ENCODE assay signal across 26 mouse cellular contexts in the genomic region with DNA sequence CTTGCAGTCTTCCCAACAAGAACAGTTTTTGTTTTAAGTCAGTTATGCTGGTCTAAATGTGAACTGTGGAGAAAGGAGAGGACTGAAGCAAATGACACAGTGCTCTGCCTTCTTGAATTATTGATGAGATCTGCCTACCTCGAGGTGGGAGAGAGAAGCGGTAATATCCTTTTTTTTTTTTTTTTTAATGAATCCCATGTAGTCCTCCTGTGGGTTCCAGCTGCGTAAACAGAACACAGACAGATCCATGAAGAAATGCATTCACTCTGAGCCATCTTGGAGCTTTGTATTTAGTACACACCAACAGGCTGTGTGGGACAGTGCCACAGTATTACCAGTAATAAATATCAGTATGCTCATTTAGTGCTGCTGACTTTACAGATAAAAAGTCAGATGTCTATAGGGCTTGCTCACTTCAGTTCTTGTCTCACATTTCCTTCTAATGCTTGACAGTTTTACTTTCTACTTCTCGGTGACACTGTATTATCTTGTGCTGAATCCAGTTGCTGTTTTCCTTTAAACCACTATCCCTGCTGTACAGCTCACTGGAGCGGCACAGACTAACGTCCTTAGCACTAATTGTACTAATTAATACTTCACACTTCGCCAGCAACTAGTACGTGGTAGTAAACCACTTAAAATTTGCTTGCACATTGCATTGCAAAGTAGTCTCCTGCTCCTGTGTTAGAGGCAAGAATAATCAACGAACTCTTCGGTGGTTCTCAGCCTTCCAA. TPM values are rescaled to one million over a fixed set of nuclear protein-coding genes. Genes with fewer than 3 reads are reported as not detected.
A peak's percentile ranks its signal among the peaks of the same experiment; 100 is the strongest.
DNase-seq lines count a peak whose midpoint lies in the region; ATAC-seq lines count a peak whose summit lies in the region.
"Had no signal": no experiment of that assay in that cellular context is flagged by ENCODE, and none has a peak within 500 bp of the region (broad histone marks: within the 10 kb centered on the region; RNA-seq: fewer than 3 reads in every experiment).

No protein-coding gene starts in this region.

- peak; percentile 60 for ATAC-seq in hindbrain, embryonic 13.5 days (ENCODE audit: low FRiP score)
- no peak for ATAC-seq in hindbrain, embryonic 11.5 days (ENCODE audit: low FRiP score)
- ATAC-seq in forebrain, embryonic 16.5 days: peak; percentile 71
- ATAC-seq in midbrain, embryonic 14.5 days (ENCODE audit: low FRiP score, low TSS enrichment): peak; percentile 72
- ATAC-seq: intestine, embryonic 15.5 days; liver, postnatal 0 days had no signal

- no peak overlapping the region for H3K9ac ChIP-seq in hindbrain, embryonic 13.5 days
- H3K9ac ChIP-seq in hindbrain, embryonic 11.5 days (ENCODE audit: low read depth, low read length): no peak overlapping the region
- H3K9ac ChIP-seq in forebrain, embryonic 16.5 days (replicated peaks; ENCODE audit: low read depth, low read length): no peak overlapping the region
- no peak overlapping the region; the same call in 1 of the 2 replicates for H3K9ac ChIP-seq in midbrain, embryonic 14.5 days (replicated peaks; ENCODE audit: low read length)
- H3K9ac ChIP-seq: intestine, embryonic 15.5 days; liver, postnatal 0 days had no signal

- DNase-seq in hindbrain, embryonic 11.5 days (ENCODE audit: low spot score): no peak
- DNase-seq in midbrain, embryonic 14.5 days: peak; percentile 66
- DNase-seq in cerebellum, adult 11-12 months: no peak
- no peak for DNase-seq in T-cell, adult 2 months (ENCODE audit: low spot score)
- no peak for DNase-seq in adrenal gland, adult 18-20 months (ENCODE audit: low spot score in 2 of 2)
- DNase-seq: B cell, adult 2 months; cerebellum, adult 9-11 months; gastrocnemius, postnatal 25 days; heart, adult 2 months; heart, postnatal 36 days; kidney, adult 9 months; kidney, postnatal 25 days; liver, postnatal 0 days; lung, postnatal 14 days; thymus, postnatal 4 days had no signal

- no peaks in the 10 kb centered on the region for H3K27me3 ChIP-seq in hindbrain, embryonic 13.5 days
- H3K27me3 ChIP-seq in hindbrain, embryonic 11.5 days (ENCODE audit: control insufficient read depth, insufficient read depth, low read length): no peaks in the 10 kb centered on the region
- no peaks in the 10 kb centered on the region for H3K27me3 ChIP-seq in forebrain, embryonic 16.5 days (replicated peaks; ENCODE audit: control insufficient read depth, insufficient read depth, low read length)
- H3K27me3 ChIP-seq in midbrain, embryonic 14.5 days (ENCODE audit: control insufficient read depth, insufficient read depth, low read length): no peaks in the 10 kb centered on the region
- H3K27me3 ChIP-seq: intestine, embryonic 15.5 days; megakaryocyte, embryonic 14.5 days had no signal

- H3K4me1 ChIP-seq in hindbrain, embryonic 13.5 days (replicated peaks): peaks cover 26% of the 10 kb centered on the region
- H3K4me1 ChIP-seq in hindbrain, embryonic 11.5 days (replicated peaks; ENCODE audit: control insufficient read depth, insufficient read depth, low read length): no peaks in the 10 kb centered on the region
- H3K4me1 ChIP-seq in forebrain, embryonic 16.5 days (replicated peaks; ENCODE audit: control insufficient read depth, insufficient read depth, low read length): 0 out of 2 replicates have a peak, but pooled peaks cover 5% of the 10 kb centered on the region
- H3K4me1 ChIP-seq in midbrain, embryonic 14.5 days (ENCODE audit: control insufficient read depth, insufficient read depth, low read length): peaks cover 24% of the 10 kb centered on the region
- H3K4me1 ChIP-seq: intestine, embryonic 15.5 days; megakaryocyte, embryonic 14.5 days had no signal

- H3K4me3 ChIP-seq in hindbrain, embryonic 13.5 days: no peak overlapping the region
- no peak overlapping the region for H3K4me3 ChIP-seq in hindbrain, embryonic 11.5 days (ENCODE audit: low read depth, low read length)
- no peak overlapping the region for H3K4me3 ChIP-seq in forebrain, embryonic 16.5 days (replicated peaks; ENCODE audit: low read length)
- no peak overlapping the region for H3K4me3 ChIP-seq in midbrain, embryonic 14.5 days (replicated peaks; ENCODE audit: low read depth, low read length)
- H3K4me3 ChIP-seq: heart, adult 2 months; intestine, embryonic 15.5 days; limb, embryonic 10.5 days; megakaryocyte, embryonic 14.5 days; myocyte had no signal

- H3K9me3 ChIP-seq in hindbrain, embryonic 13.5 days: no peaks in the 10 kb centered on the region
- H3K9me3 ChIP-seq in hindbrain, embryonic 11.5 days (ENCODE audit: control insufficient read depth, low read length): no peaks in the 10 kb centered on the region
- no peaks in the 10 kb centered on the region for H3K9me3 ChIP-seq in forebrain, embryonic 16.5 days (ENCODE audit: control insufficient read depth, low read length)
- H3K9me3 ChIP-seq in midbrain, embryonic 14.5 days (ENCODE audit: control insufficient read depth, low read length): no peaks in the 10 kb centered on the region
- H3K9me3 ChIP-seq: intestine, embryonic 15.5 days; limb, embryonic 10.5 days; megakaryocyte, embryonic 14.5 days had no signal

- WGBS in hindbrain, embryonic 13.5 days: 52% methylated on average over 10 of the region's 10 CpGs
- 69% methylated on average over 10 of the region's 10 CpGs for WGBS in hindbrain, embryonic 11.5 days
- WGBS in forebrain, embryonic 16.5 days: 31% methylated on average over 10 of the region's 10 CpGs
- 37% methylated on average over 10 of the region's 10 CpGs for WGBS in midbrain, embryonic 14.5 days

- H3K36me3 ChIP-seq in hindbrain, embryonic 13.5 days: 0 out of 2 replicates have a peak, but pooled peaks cover 3% of the 10 kb centered on the region
- H3K36me3 ChIP-seq in hindbrain, embryonic 11.5 days (ENCODE audit: control insufficient read depth, insufficient read depth, low read length): no peaks in the 10 kb centered on the region
- H3K36me3 ChIP-seq in forebrain, embryonic 16.5 days (ENCODE audit: control insufficient read depth, insufficient read depth): no peaks in the 10 kb centered on the region
- H3K36me3 ChIP-seq in midbrain, embryonic 14.5 days (ENCODE audit: control insufficient read depth, insufficient read depth, low read length): no peaks in the 10 kb centered on the region
- H3K36me3 ChIP-seq: intestine, embryonic 15.5 days had no signal

- no peak overlapping the region for H3K4me2 ChIP-seq in hindbrain, embryonic 13.5 days
- no peak overlapping the region for H3K4me2 ChIP-seq in hindbrain, embryonic 11.5 days (replicated peaks; ENCODE audit: low read depth, low read length)
- no peak overlapping the region for H3K4me2 ChIP-seq in forebrain, embryonic 16.5 days (ENCODE audit: low read length)
- H3K4me2 ChIP-seq in midbrain, embryonic 14.5 days (ENCODE audit: low read length): no peak overlapping the region
- H3K4me2 ChIP-seq: intestine, embryonic 15.5 days had no signal

- peak overlapping the region; percentile 67 for H3K27ac ChIP-seq in hindbrain, embryonic 13.5 days
- no peak overlapping the region for H3K27ac ChIP-seq in hindbrain, embryonic 11.5 days (ENCODE audit: low read depth, low read length)
- H3K27ac ChIP-seq in forebrain, embryonic 16.5 days (ENCODE audit: low read length): no peak overlapping the region
- H3K27ac ChIP-seq in midbrain, embryonic 14.5 days (replicated peaks; ENCODE audit: low read depth, low read length): peak overlapping the region; percentile 69
- H3K27ac ChIP-seq: heart, adult 2 months; intestine, embryonic 15.5 days; limb, embryonic 10.5 days had no signal

RNA-seq across cellular contexts. Expression of a gene that starts 43.4 kb away (rescaled TPM):
- 21.4 and 22.5 TPM in 2 replicates for polyA plus RNA-seq in hindbrain, embryonic 13.5 days (2015; fragmentation: Nextera tagmentation; extraction: Ambion mirVana)
- polyA plus RNA-seq in hindbrain, embryonic 11.5 days (2014; fragmentation: Nextera tagmentation; extraction: Ambion mirVana): 18.1 and 20.0 TPM in 2 replicates
- 26.6 and 27.5 TPM in 2 replicates for polyA plus RNA-seq in forebrain, embryonic 16.5 days (2015; fragmentation: Nextera tagmentation; extraction: Ambion mirVana)
- 21.3 and 22.4 TPM in 2 replicates for polyA plus RNA-seq in midbrain, embryonic 14.5 days (2014; fragmentation: Nextera tagmentation; extraction: Ambion mirVana)
- 10 to 100 TPM; 22.6 to 29.8 TPM for total RNA-seq in adrenal gland, adult 18-20 months (2021)

RNA-seq across cellular contexts. Expression of a gene that starts 53.1 kb away (rescaled TPM):
- polyA plus RNA-seq in hindbrain, embryonic 13.5 days (2015; fragmentation: Nextera tagmentation; extraction: Ambion mirVana): not detected in 2 replicates
- polyA plus RNA-seq in hindbrain, embryonic 11.5 days (2014; fragmentation: Nextera tagmentation; extraction: Ambion mirVana): not detected in 2 replicates
- not detected in 2 replicates for polyA plus RNA-seq in forebrain, embryonic 16.5 days (2015; fragmentation: Nextera tagmentation; extraction: Ambion mirVana)
- not detected in 2 replicates for polyA plus RNA-seq in midbrain, embryonic 14.5 days (2014; fragmentation: Nextera tagmentation; extraction: Ambion mirVana)
- not detected for total RNA-seq in adrenal gland, adult 18-20 months (2021)
- total RNA-seq: adrenal gland, postnatal 4 days; gastrocnemius, postnatal 25 days; heart, adult 2 months; heart, postnatal 36 days; left cerebral cortex, adult 18-20 months; liver, adult 2 months had no signal
- polyA plus RNA-seq: embryonic facial prominence, embryonic 14.5 days; heart, adult 2 months; heart, embryonic 14.5 days; intestine, embryonic 15.5 days; limb, embryonic 10.5 days; liver, adult 2 months; liver, postnatal 0 days; myocyte had no signal

Comparison
In these comparisons a context has a peak if more than half of its experiments do, and no peak if none do; other contexts are left out.
1. H3K27ac ChIP-seq: peak in hindbrain, embryonic 13.5 days (single experiment) and midbrain, embryonic 14.5 days (single experiment); none in hindbrain, embryonic 11.5 days (single experiment) and forebrain, embryonic 16.5 days (single experiment).